Mouse (Mus musculus): ENCODE data around the gene 4931422A03Rik. TPM values are rescaled to one million over a fixed set of nuclear protein-coding genes. Genes with fewer than 3 reads are reported as not detected.
"Not testable (repeated sequence)": the region's sequence is repeated elsewhere in the genome, so short reads cannot be mapped to it uniquely, and the experiment has no call there.

Gene 4931422A03Rik
- polyA plus RNA-seq, 1 experiment = not detected

DNA sequence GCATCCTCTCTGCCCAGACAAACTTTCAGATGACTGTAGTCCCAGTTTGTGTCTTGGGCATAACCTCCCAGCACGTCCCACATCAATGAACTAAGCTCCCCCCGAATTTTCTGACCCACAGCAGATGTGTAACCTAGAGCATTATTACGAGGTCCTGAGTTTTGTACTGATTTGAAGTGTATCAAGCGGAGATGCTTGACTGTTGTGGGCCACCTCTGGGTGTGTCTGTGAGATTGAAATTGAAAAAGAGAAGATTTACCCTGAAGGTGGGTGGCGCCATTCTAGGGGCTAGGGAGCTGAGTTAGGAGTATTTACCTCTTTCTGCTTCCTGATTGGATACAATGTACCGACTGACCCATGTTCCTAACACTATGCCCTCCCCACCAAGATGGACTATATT, 38.4 kb downstream of the 4931422A03Rik start:
- H3K4me1 ChIP-seq (replicated peaks; ENCODE audit: control insufficient read depth, insufficient read depth, low read length) = no peaks in the 10 kb centered on the region
- no peaks in the 10 kb centered on the region for H3K36me3 ChIP-seq (ENCODE audit: control insufficient read depth, insufficient read depth, low read length)
- TF ChIP-seq CTCF (IDR thresholded peaks at IDR 0.05; ENCODE audit: borderline replicate concordance, control insufficient read depth, extremely low read depth, insufficient read depth, low read length, poor library complexity) = no peak
- TF ChIP-seq POLR2A (IDR thresholded peaks at IDR 0.05; ENCODE audit: control insufficient read depth, extremely low read depth, insufficient read depth, low read length, poor library complexity) = no peak
- H3K27me3 ChIP-seq (ENCODE audit: control insufficient read depth, insufficient read depth, low read length) = no peaks in the 10 kb centered on the region
- DNase-seq = no peak
- no peak overlapping the region for H3K27ac ChIP-seq (ENCODE audit: control insufficient read depth, insufficient read depth, low read length)
- WGBS = 92% methylated on average over 6 of the region's 6 CpGs
- H3K4me3 ChIP-seq (ENCODE audit: control insufficient read depth, insufficient read depth, low read length) = no peak overlapping the region

DNA sequence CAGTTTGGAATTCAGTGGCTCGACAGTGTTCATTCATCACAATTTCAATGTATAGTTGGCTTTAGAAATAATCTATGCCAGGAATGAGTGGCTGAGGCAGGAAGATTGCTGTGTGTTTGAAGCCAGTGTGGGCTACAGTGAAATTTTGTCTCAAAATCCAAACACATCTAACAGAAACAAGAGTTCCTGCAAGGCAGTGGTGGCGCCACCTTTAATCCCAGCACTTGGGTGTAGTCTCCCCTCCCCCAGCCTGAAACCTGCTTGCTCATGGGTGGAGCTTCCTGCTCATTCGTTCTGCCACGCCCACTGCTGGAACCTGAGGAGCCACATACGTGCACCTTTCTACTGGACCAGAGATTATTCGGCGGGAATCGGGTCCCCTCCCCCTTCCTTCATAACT, 40.6 kb downstream of the 4931422A03Rik start:
- H3K27ac ChIP-seq (ENCODE audit: control insufficient read depth, insufficient read depth, low read length); DNase-seq; H3K27me3 ChIP-seq (ENCODE audit: control insufficient read depth, insufficient read depth, low read length); H3K36me3 ChIP-seq (ENCODE audit: control insufficient read depth, insufficient read depth, low read length); H3K4me1 ChIP-seq (replicated peaks; ENCODE audit: control insufficient read depth, insufficient read depth, low read length); H3K4me3 ChIP-seq (ENCODE audit: control insufficient read depth, insufficient read depth, low read length): not testable (repeated sequence)
- 75% methylated on average over 8 of the region's 8 CpGs for WGBS

DNA sequence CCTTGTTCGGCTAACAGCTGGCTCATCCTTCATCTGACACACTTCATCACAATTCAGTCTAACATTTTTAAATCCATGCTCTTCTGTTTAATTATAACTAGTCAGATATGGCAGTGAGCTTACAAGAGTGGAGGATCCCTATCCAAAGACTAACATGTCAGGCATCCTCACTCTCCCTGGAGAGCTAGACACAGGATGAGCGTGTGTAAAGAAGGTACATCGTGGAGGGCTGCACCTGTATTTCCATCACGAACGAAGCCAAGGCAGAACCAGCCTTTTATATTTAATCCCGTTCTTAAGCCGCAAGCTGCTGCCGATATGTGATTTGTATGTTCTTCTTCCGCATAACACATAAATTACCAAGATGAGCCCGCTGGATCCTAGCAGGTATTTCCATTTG, 45.0 kb downstream of the 4931422A03Rik start:
- Histone ChIP-seq H3K27ac (ENCODE audit: control insufficient read depth, insufficient read depth, low read length) (no peak overlapping the region), H3K4me1 (replicated peaks; ENCODE audit: control insufficient read depth, insufficient read depth, low read length) (peaks cover 4% of the 10 kb centered on the region; the same call in 1 of the 2 replicates), H3K36me3 (ENCODE audit: control insufficient read depth, insufficient read depth, low read length) (no peaks in the 10 kb centered on the region), H3K4me3 (ENCODE audit: control insufficient read depth, insufficient read depth, low read length) (no peak overlapping the region), H3K27me3 (ENCODE audit: control insufficient read depth, insufficient read depth, low read length) (no peaks in the 10 kb centered on the region)
- WGBS = 88% methylated on average over 10 of the region's 10 CpGs
- no peak for DNase-seq
- TF ChIP-seq POLR2A (IDR thresholded peaks at IDR 0.05; ENCODE audit: control insufficient read depth, extremely low read depth, insufficient read depth, low read length, poor library complexity) (no peak), CTCF (IDR thresholded peaks at IDR 0.05; ENCODE audit: borderline replicate concordance, control insufficient read depth, extremely low read depth, insufficient read depth, low read length, poor library complexity) (no peak)

DNA sequence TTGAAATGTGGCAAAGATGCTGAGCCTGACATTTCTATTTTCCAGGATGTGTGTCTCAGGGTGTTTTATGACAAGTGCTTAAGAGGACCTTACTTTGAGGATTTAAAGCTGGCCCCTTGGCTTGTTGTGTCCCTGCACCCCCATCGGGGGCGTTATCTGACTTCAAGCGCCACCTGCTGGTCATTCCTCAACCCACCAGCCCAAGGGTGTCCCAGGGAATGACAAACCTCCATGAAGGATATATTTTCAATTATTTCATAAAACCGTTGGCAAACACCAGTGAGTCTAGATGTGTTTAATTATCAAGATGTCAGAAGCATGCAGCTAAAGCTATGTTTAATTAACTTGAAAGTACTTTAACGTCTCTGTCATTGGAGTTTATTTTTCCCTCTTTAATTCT, 45.9 kb downstream of the 4931422A03Rik start:
- TF ChIP-seq CTCF (IDR thresholded peaks at IDR 0.05; ENCODE audit: borderline replicate concordance, control insufficient read depth, extremely low read depth, insufficient read depth, low read length, poor library complexity) (peak; percentile 81; the same call in 1 of the 2 replicates), POLR2A (IDR thresholded peaks at IDR 0.05; ENCODE audit: control insufficient read depth, extremely low read depth, insufficient read depth, low read length, poor library complexity) (no peak)
- DNase-seq = peak; percentile 71
- WGBS = 16% methylated on average over 5 of the region's 5 CpGs
- H3K4me1 ChIP-seq (replicated peaks; ENCODE audit: control insufficient read depth, insufficient read depth, low read length) = peaks cover 4% of the 10 kb centered on the region; the same call in 1 of the 2 replicates
- no peaks in the 10 kb centered on the region for H3K27me3 ChIP-seq (ENCODE audit: control insufficient read depth, insufficient read depth, low read length)
- no peak overlapping the region for H3K27ac ChIP-seq (ENCODE audit: control insufficient read depth, insufficient read depth, low read length)
- H3K36me3 ChIP-seq (ENCODE audit: control insufficient read depth, insufficient read depth, low read length) = no peaks in the 10 kb centered on the region
- no peak overlapping the region for H3K4me3 ChIP-seq (ENCODE audit: control insufficient read depth, insufficient read depth, low read length)

DNA sequence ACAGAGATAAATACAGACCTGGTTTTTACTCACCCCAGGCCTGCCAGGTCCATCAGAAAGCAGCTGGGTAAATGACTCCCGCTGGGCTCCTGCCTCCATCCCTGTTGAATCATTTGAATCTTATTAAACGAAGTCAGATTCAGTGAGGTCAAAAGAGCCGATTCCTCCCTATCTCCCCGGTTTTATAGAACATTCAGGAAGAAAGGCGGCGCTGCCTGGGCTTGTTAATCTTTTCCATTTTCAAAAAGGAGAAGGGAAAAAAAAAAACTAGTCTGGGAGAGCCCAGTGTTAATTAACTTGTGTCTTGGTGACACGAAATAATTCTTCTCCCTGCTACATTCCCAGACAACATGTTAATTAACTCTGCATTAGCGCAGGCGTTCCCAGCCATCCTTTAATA, 50.4 kb downstream of the 4931422A03Rik start:
- Histone ChIP-seq H3K27ac (ENCODE audit: control insufficient read depth, insufficient read depth, low read length) (no peak overlapping the region), H3K4me3 (ENCODE audit: control insufficient read depth, insufficient read depth, low read length) (no peak overlapping the region), H3K4me1 (replicated peaks; ENCODE audit: control insufficient read depth, insufficient read depth, low read length) (peaks cover 6% of the 10 kb centered on the region), H3K27me3 (ENCODE audit: control insufficient read depth, insufficient read depth, low read length) (no peaks in the 10 kb centered on the region), H3K36me3 (ENCODE audit: control insufficient read depth, insufficient read depth, low read length) (no peaks in the 10 kb centered on the region)
- DNase-seq = no peak
- 92% methylated on average over 9 of the region's 9 CpGs for WGBS
- TF ChIP-seq POLR2A (IDR thresholded peaks at IDR 0.05; ENCODE audit: control insufficient read depth, extremely low read depth, insufficient read depth, low read length, poor library complexity) (no peak), CTCF (IDR thresholded peaks at IDR 0.05; ENCODE audit: borderline replicate concordance, control insufficient read depth, extremely low read depth, insufficient read depth, low read length, poor library complexity) (no peak)

DNA sequence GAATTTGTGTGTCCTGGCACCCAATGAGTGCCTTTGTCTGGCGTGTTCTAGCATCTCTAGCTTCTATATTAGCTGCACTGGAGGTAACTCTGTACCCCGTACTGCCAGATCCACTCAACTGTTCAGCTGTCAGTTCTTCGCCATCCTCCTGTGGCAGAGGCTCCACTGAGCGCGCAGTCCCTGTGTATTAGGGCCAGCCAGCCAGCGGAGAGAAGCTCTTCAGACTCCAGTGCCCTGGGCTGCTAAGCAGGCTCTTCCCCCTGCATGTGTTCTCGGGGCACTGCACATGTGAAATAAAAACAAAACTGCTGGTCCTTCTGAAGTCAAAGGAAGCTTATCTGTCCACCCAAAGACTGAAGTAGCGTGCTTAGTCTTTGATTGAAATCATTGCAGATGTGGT, 50.9 kb downstream of the 4931422A03Rik start:
- H3K27ac ChIP-seq (ENCODE audit: control insufficient read depth, insufficient read depth, low read length) = no peak overlapping the region
- WGBS = 87% methylated on average over 8 of the region's 8 CpGs
- no peaks in the 10 kb centered on the region for H3K27me3 ChIP-seq (ENCODE audit: control insufficient read depth, insufficient read depth, low read length)
- DNase-seq = no peak
- TF ChIP-seq CTCF (IDR thresholded peaks at IDR 0.05; ENCODE audit: borderline replicate concordance, control insufficient read depth, extremely low read depth, insufficient read depth, low read length, poor library complexity) (no peak), POLR2A (IDR thresholded peaks at IDR 0.05; ENCODE audit: control insufficient read depth, extremely low read depth, insufficient read depth, low read length, poor library complexity) (no peak)
- no peak overlapping the region for H3K4me3 ChIP-seq (ENCODE audit: control insufficient read depth, insufficient read depth, low read length)
- H3K36me3 ChIP-seq (ENCODE audit: control insufficient read depth, insufficient read depth, low read length) = no peaks in the 10 kb centered on the region
- peaks cover 5% of the 10 kb centered on the region; the same call in 1 of the 2 replicates for H3K4me1 ChIP-seq (replicated peaks; ENCODE audit: control insufficient read depth, insufficient read depth, low read length)

DNA sequence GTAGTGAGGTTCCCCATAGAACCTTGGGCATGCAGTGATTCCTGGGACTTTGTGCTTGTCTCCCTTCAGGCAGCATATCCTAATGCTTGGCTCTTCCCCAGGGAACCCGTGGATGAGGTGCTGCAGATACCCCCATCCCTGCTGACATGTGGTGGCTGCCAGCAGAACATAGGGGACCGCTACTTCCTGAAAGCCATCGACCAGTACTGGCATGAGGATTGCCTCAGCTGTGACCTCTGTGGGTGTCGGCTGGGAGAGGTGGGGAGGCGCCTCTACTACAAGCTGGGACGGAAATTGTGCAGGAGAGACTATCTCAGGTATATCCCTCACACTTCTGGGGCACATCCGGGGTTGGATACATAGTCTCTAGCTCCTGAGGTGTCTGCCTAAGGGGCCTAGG, 52.3 kb downstream of the 4931422A03Rik start:
- TF ChIP-seq POLR2A (IDR thresholded peaks at IDR 0.05; ENCODE audit: control insufficient read depth, extremely low read depth, insufficient read depth, low read length, poor library complexity) (no peak), CTCF (IDR thresholded peaks at IDR 0.05; ENCODE audit: borderline replicate concordance, control insufficient read depth, extremely low read depth, insufficient read depth, low read length, poor library complexity) (no peak)
- Histone ChIP-seq H3K27ac (ENCODE audit: control insufficient read depth, insufficient read depth, low read length) (no peak overlapping the region), H3K36me3 (ENCODE audit: control insufficient read depth, insufficient read depth, low read length) (no peaks in the 10 kb centered on the region), H3K4me3 (ENCODE audit: control insufficient read depth, insufficient read depth, low read length) (no peak overlapping the region), H3K27me3 (ENCODE audit: control insufficient read depth, insufficient read depth, low read length) (peaks cover 3% of the 10 kb centered on the region; the same call in 1 of the 2 replicates), H3K4me1 (replicated peaks; ENCODE audit: control insufficient read depth, insufficient read depth, low read length) (peaks cover 5% of the 10 kb centered on the region; the same call in 1 of the 2 replicates)
- DNase-seq = no peak
- 30% methylated on average over 7 of the region's 7 CpGs for WGBS
